Mouse (Mus musculus): ENCODE measurements around the gene Vkorc1l1.

GRCm38 (mm10) chr5:129954473-129955254 is 12.9 kb downstream of the Vkorc1l1 start:
- TF ChIP-seq CTCF (IDR thresholded peaks at IDR 0.05; ENCODE audit: insufficient read depth, low read length) (no peak), POLR2A (IDR thresholded peaks at IDR 0.05; ENCODE audit: borderline replicate concordance, extremely low read depth, low read depth, low read length) (no peak)

All from lung, adult 2 months (tissue).